Mouse (Mus musculus) kidney, embryonic 14.5 days (tissue): ENCODE results near the gene Acy3. TPM values are rescaled to one million over a fixed set of nuclear protein-coding genes. Genes with fewer than 3 reads are reported as not detected.
"Not testable (repeated sequence)": the region's sequence is repeated elsewhere in the genome, so short reads cannot be mapped to it uniquely, and the experiment has no call there.

ENCODE experiments used
- ATAC-seq: fragments of 200-750 bp; cut with Nextera tagmentation; 2 replicates; pipeline ENCODE4 v1.8.0; 2017; ENCODE audit warnings: moderate number of reproducible peaks, mild to moderate bottlenecking, moderate TSS enrichment, moderate library complexity; ENCODE audit not compliant: low FRiP score, low TSS enrichment
- H3K27ac ChIP-seq: fragments of 300-500 bp; sonication (generic); 2 replicates; pipeline ENCODE4 v1.5.1; 2014; ENCODE audit warnings: low read depth, mild to moderate bottlenecking, low read length, moderate library complexity, mixed read lengths
- H3K27me3 ChIP-seq: fragments of 300-500 bp; sonication (generic); 2 replicates; pipeline ENCODE4 v1.6.1; 2014; ENCODE audit warnings: mild to moderate bottlenecking, low read length; ENCODE audit not compliant: control insufficient read depth, insufficient read depth
- H3K36me3 ChIP-seq: fragments of 300-500 bp; sonication (generic); 2 replicates; pipeline ENCODE4 v1.6.1; 2014; ENCODE audit warnings: low read length, mixed read lengths; ENCODE audit not compliant: control insufficient read depth, insufficient read depth
- H3K4me1 ChIP-seq: fragments of 300-500 bp; sonication (generic); 2 replicates; pipeline ENCODE4 v1.6.1; 2014; ENCODE audit warnings: low read length, mixed read lengths; ENCODE audit not compliant: control insufficient read depth, insufficient read depth
- H3K4me2 ChIP-seq: fragments of 300-500 bp; sonication (generic); replicated peaks from 2 replicates; pipeline ENCODE4 v1.6.1; 2014; ENCODE audit warnings: low read depth, mild to moderate bottlenecking, low read length
- H3K4me3 ChIP-seq: fragments of 300-500 bp; sonication (generic); 2 replicates; pipeline ENCODE4 v1.5.1; 2014; ENCODE audit warnings: mild to moderate bottlenecking, low read length
- H3K9ac ChIP-seq: fragments of 300-500 bp; sonication (generic); 2 replicates; pipeline ENCODE4 v1.6.1; 2014; ENCODE audit warnings: low read depth, mild to moderate bottlenecking, low read length, moderate library complexity
- H3K9me3 ChIP-seq: fragments of 300-500 bp; sonication (generic); 2 replicates; pipeline ENCODE4 v1.6.1; 2016; ENCODE audit warnings: low read length; ENCODE audit not compliant: control insufficient read depth
- WGBS: fragments of 180-500 bp; shearing (Covaris S2); extraction: QIAGEN DNeasy Blood & Tissue Kit; methylation state at CpG from one replicate; pipeline ENCODE4 v1.1.7; 2014; 5-methylcytosine and 5-hydroxymethylcytosine counted together
- polyA plus RNA-seq: library from polyadenylated mRNA; unstranded; fragments of >200 nt; fragmentation: Nextera tagmentation; extraction: Ambion mirVana; gene quantifications from 2 replicates; pipeline ENCODE4 v1.2.1, GENCODE M21; 2014

Acy3 gene
- polyA plus RNA-seq, 1 experiment from 2014 or later, result 26.3 TPM

- 20% methylated on average over 7 of the region's 8 CpGs for WGBS
Observed at GRCm38 (mm10) chr19:4037154-4037787, 50.9 kb downstream of the Acy3 start.

GRCm38 (mm10) chr19:4037788-4038232, 51.4 kb downstream of the Acy3 start, which contains the start of gene Gstp1:
Gstp1 (minus strand) TSS chr19:4037985.
- no peaks in the 10 kb centered on the region; the same call in 1 of the 2 replicates for H3K36me3 ChIP-seq
- 0% methylated on average over 26 of the region's 26 CpGs for WGBS
- no peaks in the 10 kb centered on the region for H3K27me3 ChIP-seq
- ATAC-seq, result peak; percentile 89
- peaks cover 14% of the 10 kb centered on the region for H3K4me1 ChIP-seq
- peak within 1 kb of the TSS; percentile 74 for H3K9ac ChIP-seq
- H3K4me2 ChIP-seq, result peak within 1 kb of the TSS; percentile 70
- H3K4me3 ChIP-seq, result peak within 1 kb of the TSS; percentile 56
- H3K27ac ChIP-seq, result peak within 1 kb of the TSS; percentile 73; the same call in 1 of the 2 replicates
- no peaks in the 10 kb centered on the region for H3K9me3 ChIP-seq

More at GRCm38 (mm10) chr19:4037154-4037787, 50.9 kb downstream of the Acy3 start:
- H3K27me3 ChIP-seq, H3K9me3 ChIP-seq, H3K36me3 ChIP-seq: not testable (repeated sequence)
- Histone ChIP-seq H3K9ac (peak overlapping the region; percentile 74), H3K4me2 (peak overlapping the region; percentile 70), H3K27ac (peak overlapping the region; percentile 73; the same call in 1 of the 2 replicates), H3K4me1 (peaks cover 14% of the 10 kb centered on the region), H3K4me3 (peak overlapping the region; percentile 56)
- peak; percentile 7; the same call in 1 of the 2 replicates for ATAC-seq

Other genes with a start within 250 kb of the Acy3 start
- gene Kmt5b, start 219.1 kb upstream of the Acy3 start, polyA plus RNA-seq, result 20.2 and 41.7 TPM in 2 replicates
- gene Chka, start 134.8 kb upstream of the Acy3 start, polyA plus RNA-seq, result 46.8 and 62.6 TPM in 2 replicates
- gene Tcirg1, start 79.4 kb upstream of the Acy3 start, polyA plus RNA-seq, result 26.2 and 35.0 TPM in 2 replicates
- 397 and 412 TPM in 2 replicates for gene Ndufs8, start 73.8 kb upstream of the Acy3 start, polyA plus RNA-seq
- 2.8 and 3.0 TPM in 2 replicates for gene Aldh3b1, start 56.8 kb upstream of the Acy3 start, polyA plus RNA-seq
- 7.0 and 12.4 TPM in 2 replicates for gene Unc93b1, start 51.4 kb upstream of the Acy3 start, polyA plus RNA-seq
- gene Aldh3b3, start 27.9 kb upstream of the Acy3 start, polyA plus RNA-seq, result not detected in 2 replicates
- 1.3 and 1.6 TPM in 2 replicates for gene Aldh3b2, start 14.2 kb upstream of the Acy3 start, polyA plus RNA-seq
- gene Tbx10, start 6.2 kb downstream of the Acy3 start, polyA plus RNA-seq, result 0.74 and 1.1 TPM in 2 replicates
- gene Nudt8, start 14.0 kb downstream of the Acy3 start, polyA plus RNA-seq, result 37.6 and 38.5 TPM in 2 replicates
- gene Gm49405, start 14.1 kb downstream of the Acy3 start, polyA plus RNA-seq, result 2.5 and 2.7 TPM in 2 replicates
- gene Doc2g, start 16.7 kb downstream of the Acy3 start, polyA plus RNA-seq, result 4.5 and 5.8 TPM in 2 replicates
- gene Ndufv1, start 26.2 kb downstream of the Acy3 start, polyA plus RNA-seq, result 214 and 223 TPM in 2 replicates
- 518 and 527 TPM in 2 replicates for gene Gstp1, start 51.4 kb downstream of the Acy3 start, polyA plus RNA-seq
- gene Gstp2, start 59.5 kb downstream of the Acy3 start, polyA plus RNA-seq, result 1.4 and 5.3 TPM in 2 replicates
- 0.34 TPM in 1 of 2 replicates, not detected in the other for gene Gstp3, start 73.0 kb downstream of the Acy3 start, polyA plus RNA-seq
- not detected in 2 replicates for gene Cabp2, start 95.0 kb downstream of the Acy3 start, polyA plus RNA-seq
- gene Cdk2ap2, start 110.6 kb downstream of the Acy3 start, polyA plus RNA-seq, result 116 and 121 TPM in 2 replicates
- gene Pitpnm1, start 113.4 kb downstream of the Acy3 start, polyA plus RNA-seq, result 14.0 and 15.8 TPM in 2 replicates
- 92.0 and 97.5 TPM in 2 replicates for gene Aip, start 139.3 kb downstream of the Acy3 start, polyA plus RNA-seq
- gene Gpr152, start 153.2 kb downstream of the Acy3 start, polyA plus RNA-seq, result not detected in 2 replicates
- gene Cabp4, start 157.5 kb downstream of the Acy3 start, polyA plus RNA-seq, result 0.06 and 0.09 TPM in 2 replicates
- 132 and 156 TPM in 2 replicates for gene Coro1b, start 162.0 kb downstream of the Acy3 start, polyA plus RNA-seq
- 0.57 and 0.80 TPM in 2 replicates for gene Ptprcap, start 167.0 kb downstream of the Acy3 start, polyA plus RNA-seq
- gene Rps6kb2, start 176.8 kb downstream of the Acy3 start, polyA plus RNA-seq, result 33.4 and 42.0 TPM in 2 replicates
- 1.7 and 1.9 TPM in 2 replicates for gene Carns1, start 188.9 kb downstream of the Acy3 start, polyA plus RNA-seq
- 2.7 and 3.2 TPM in 2 replicates for gene Tbc1d10c, start 204.7 kb downstream of the Acy3 start, polyA plus RNA-seq
- 987 and 1,041 TPM in 2 replicates for gene Ppp1ca, start 205.5 kb downstream of the Acy3 start, polyA plus RNA-seq
- gene Rad9a, start 215.1 kb downstream of the Acy3 start, polyA plus RNA-seq, result 34.7 and 39.5 TPM in 2 replicates
- 5.7 and 5.9 TPM in 2 replicates for gene Clcf1, start 227.7 kb downstream of the Acy3 start, polyA plus RNA-seq
- gene AC109138.7, start 227.8 kb downstream of the Acy3 start, polyA plus RNA-seq, result not detected in 2 replicates
- gene Pold4, start 245.3 kb downstream of the Acy3 start, polyA plus RNA-seq, result 26.4 and 28.2 TPM in 2 replicates